Mouse (Mus musculus) heart, adult 11 months (tissue): ENCODE measurements around the gene Tex2.
A peak's percentile ranks its signal among the peaks of the same experiment; 100 is the strongest.
"Not testable (repeated sequence)": the region's sequence is repeated elsewhere in the genome, so short reads cannot be mapped to it uniquely, and the experiment has no call there.

Source experiments
- DNase-seq: peaks from one replicate; pipeline ENCODE4 v3.0.0; 2022

Gene Tex2

GRCm38 (mm10) chr11:106577624-106578355 is 35.4 kb downstream of the Tex2 start:
- not testable (repeated sequence) for DNase-seq

GRCm38 (mm10) chr11:106574456-106574855 is 38.8 kb downstream of the Tex2 start:
- no peak for DNase-seq

GRCm38 (mm10) chr11:106573476-106574240 is 39.6 kb downstream of the Tex2 start:
- DNase-seq, result no peak

- no peak for DNase-seq
These were observed 40.3 kb downstream of the Tex2 start for GRCm38 (mm10) chr11:106572958-106573357.

- DNase-seq, result peak; percentile 95
These were observed 41.0 kb downstream of the Tex2 start for GRCm38 (mm10) chr11:106572020-106572782.

GRCm38 (mm10) chr11:106571026-106571983 is 41.9 kb downstream of the Tex2 start:
- peak; percentile 85 for DNase-seq

- DNase-seq, result peak; percentile 86
These were observed 44.8 kb downstream of the Tex2 start for GRCm38 (mm10) chr11:106568329-106568960.

- DNase-seq, result peak; percentile 87
These were observed 47.0 kb downstream of the Tex2 start for GRCm38 (mm10) chr11:106566040-106566785.

- DNase-seq, result peak; percentile 98
These were observed 49.0 kb downstream of the Tex2 start for GRCm38 (mm10) chr11:106564261-106564660.

- peak; percentile 95 for DNase-seq
These were observed 50.5 kb downstream of the Tex2 start for GRCm38 (mm10) chr11:106562707-106563106.

- peak; percentile 57 for DNase-seq
These were observed 53.5 kb downstream of the Tex2 start for GRCm38 (mm10) chr11:106559773-106560172.

GRCm38 (mm10) chr11:106558008-106558407 is 55.2 kb downstream of the Tex2 start:
- DNase-seq, result peak; percentile 84

- peak; percentile 82 for DNase-seq
These were observed 55.8 kb downstream of the Tex2 start for GRCm38 (mm10) chr11:106557398-106557797.

GRCm38 (mm10) chr11:106556689-106557088 is 56.5 kb downstream of the Tex2 start:
- peak; percentile 85 for DNase-seq

- DNase-seq, result peak; percentile 91
These were observed 57.2 kb downstream of the Tex2 start for GRCm38 (mm10) chr11:106555805-106556615.

- peak; percentile 64 for DNase-seq
These were observed 62.8 kb downstream of the Tex2 start for GRCm38 (mm10) chr11:106550398-106550797.

GRCm38 (mm10) chr11:106546081-106546480 is 67.1 kb downstream of the Tex2 start:
- peak; percentile 55 for DNase-seq

GRCm38 (mm10) chr11:106544916-106545315 is 68.3 kb downstream of the Tex2 start:
- peak; percentile 61 for DNase-seq

GRCm38 (mm10) chr11:106544133-106544532 is 69.1 kb downstream of the Tex2 start:
- no peak for DNase-seq

- no peak for DNase-seq
These were observed 70.2 kb downstream of the Tex2 start for GRCm38 (mm10) chr11:106543006-106543405.
